Mouse (Mus musculus): ENCODE results near the gene Mepce.

Mepce gene

DNA sequence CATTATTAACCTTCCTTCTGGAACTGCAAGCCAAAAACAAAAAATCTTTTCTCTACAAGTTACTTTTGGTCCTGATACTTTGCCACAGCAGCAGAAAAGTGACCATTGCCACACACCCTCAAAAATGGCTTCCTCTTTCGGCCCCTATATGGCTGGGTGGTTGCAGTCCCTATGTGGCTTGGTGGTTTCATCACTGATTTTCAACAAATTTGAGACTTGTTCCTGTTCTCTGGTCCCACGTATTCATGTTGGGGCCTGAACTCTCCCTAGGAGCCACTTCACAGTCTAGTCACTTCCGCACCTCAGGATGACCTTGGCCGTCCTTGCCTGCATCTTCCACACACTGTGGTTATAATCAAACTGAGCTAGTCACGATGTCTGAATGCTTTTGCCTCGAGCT, 41.2 kb upstream of the Mepce start:
- Histone ChIP-seq H3K36me3 (ENCODE audit: insufficient read depth, low read length) (no peaks in the 10 kb centered on the region), H3K4me3 (replicated peaks; ENCODE audit: low read length) (no peak overlapping the region), H3K9me3 (ENCODE audit: low read length) (peaks cover 10% of the 10 kb centered on the region), H3K27me3 (ENCODE audit: insufficient read depth, low read length) (no peaks in the 10 kb centered on the region), H3K4me1 (replicated peaks; ENCODE audit: low read depth, low read length) (no peaks in the 10 kb centered on the region)
- TF ChIP-seq POU5F1 (IDR thresholded peaks at IDR 0.05; ENCODE audit: borderline replicate concordance, low read length): no peak
- TF ChIP-seq NANOG (IDR thresholded peaks at IDR 0.05; ENCODE audit: borderline replicate concordance, low read length): no peak
- no peak for TF ChIP-seq CTCF (conservative IDR thresholded peaks at IDR 0.05; ENCODE audit: low read length)

GRCm38 (mm10) chr5:137826421-137826820, 39.0 kb upstream of the Mepce start:
- Histone ChIP-seq H3K4me1 (replicated peaks; ENCODE audit: low read depth, low read length) (no peaks in the 10 kb centered on the region), H3K36me3 (ENCODE audit: insufficient read depth, low read length) (peaks cover 6% of the 10 kb centered on the region; the same call in 1 of the 2 replicates), H3K9me3 (ENCODE audit: low read length) (peaks cover 23% of the 10 kb centered on the region), H3K27me3 (ENCODE audit: insufficient read depth, low read length) (no peaks in the 10 kb centered on the region), H3K4me3 (replicated peaks; ENCODE audit: low read length) (no peak overlapping the region)
- TF ChIP-seq POU5F1 (IDR thresholded peaks at IDR 0.05; ENCODE audit: borderline replicate concordance, low read length) (no peak), NANOG (IDR thresholded peaks at IDR 0.05; ENCODE audit: borderline replicate concordance, low read length) (no peak), CTCF (conservative IDR thresholded peaks at IDR 0.05; ENCODE audit: low read length) (no peak)

DNA sequence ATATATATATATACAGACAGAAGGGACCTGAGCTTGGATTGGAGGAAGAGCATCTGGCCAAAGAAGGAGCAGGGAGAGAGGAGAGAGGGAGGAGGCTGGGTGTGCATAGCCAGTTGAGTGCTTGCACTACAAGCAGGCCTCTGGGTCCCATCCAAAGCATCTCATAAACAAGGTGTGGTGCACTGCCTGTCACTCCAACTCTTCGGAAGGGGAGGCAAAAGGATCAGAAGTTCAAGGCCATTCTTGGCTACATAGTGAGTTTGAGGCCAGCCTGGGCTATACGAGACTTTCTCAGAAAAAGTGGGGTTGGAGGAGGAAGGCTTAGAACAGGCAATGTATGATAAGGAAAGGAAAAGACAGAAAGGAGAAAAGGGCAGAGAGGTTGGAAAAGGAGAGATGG, 38.5 kb upstream of the Mepce start:
- no peaks in the 10 kb centered on the region for H3K4me1 ChIP-seq (replicated peaks; ENCODE audit: low read depth, low read length)
- no peak for TF ChIP-seq POU5F1 (IDR thresholded peaks at IDR 0.05; ENCODE audit: borderline replicate concordance, low read length)
- no peak for TF ChIP-seq NANOG (IDR thresholded peaks at IDR 0.05; ENCODE audit: borderline replicate concordance, low read length)
- no peak for TF ChIP-seq CTCF (conservative IDR thresholded peaks at IDR 0.05; ENCODE audit: low read length)

GRCm38 (mm10) chr5:137825030-137825429, 37.6 kb upstream of the Mepce start:
- Histone ChIP-seq H3K27me3 (ENCODE audit: insufficient read depth, low read length) (no peaks in the 10 kb centered on the region), H3K9me3 (ENCODE audit: low read length) (peaks cover 36% of the 10 kb centered on the region), H3K36me3 (ENCODE audit: insufficient read depth, low read length) (peaks cover 9% of the 10 kb centered on the region; the same call in 1 of the 2 replicates), H3K4me1 (replicated peaks; ENCODE audit: low read depth, low read length) (no peaks in the 10 kb centered on the region), H3K4me3 (replicated peaks; ENCODE audit: low read length) (no peak overlapping the region)
- TF ChIP-seq NANOG (IDR thresholded peaks at IDR 0.05; ENCODE audit: borderline replicate concordance, low read length) (no peak), CTCF (conservative IDR thresholded peaks at IDR 0.05; ENCODE audit: low read length) (no peak)

More for the DNA sequence above, 38.5 kb upstream of the Mepce start:
- Histone ChIP-seq H3K27me3 (ENCODE audit: insufficient read depth, low read length) (no peaks in the 10 kb centered on the region), H3K4me3 (replicated peaks; ENCODE audit: low read length) (no peak overlapping the region), H3K36me3 (ENCODE audit: insufficient read depth, low read length) (peaks cover 6% of the 10 kb centered on the region; the same call in 1 of the 2 replicates), H3K9me3 (ENCODE audit: low read length) (peaks cover 27% of the 10 kb centered on the region)

DNA sequence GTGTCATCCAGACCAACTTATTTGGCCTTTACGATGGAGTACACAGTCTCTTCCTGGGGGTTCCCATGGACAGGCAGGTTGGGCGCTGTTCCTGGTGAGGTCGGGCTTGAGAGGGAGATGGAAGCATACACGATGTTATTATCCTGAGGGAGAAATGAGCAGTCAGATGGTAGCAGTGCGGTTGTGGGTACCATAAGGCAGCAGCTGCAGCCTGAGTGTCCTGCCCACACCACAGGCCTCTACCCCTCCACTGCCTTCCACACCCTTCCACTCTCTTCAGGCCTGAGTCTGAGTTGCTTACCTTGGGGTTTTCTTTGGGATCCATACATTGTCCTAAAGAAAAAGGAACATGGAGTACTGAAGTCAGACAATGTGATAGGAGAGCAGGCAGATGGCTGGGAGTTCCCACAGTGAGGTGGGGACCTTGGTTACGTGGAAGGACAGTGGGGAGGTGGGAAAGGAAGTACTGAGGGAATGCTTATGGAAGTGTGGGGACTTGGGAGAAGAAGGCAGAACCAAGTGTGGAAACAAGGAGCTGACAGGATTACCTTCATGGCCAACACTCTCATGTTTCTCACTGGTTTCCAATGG, 36.1 kb upstream of the Mepce start:
- TF ChIP-seq POU5F1 (IDR thresholded peaks at IDR 0.05; ENCODE audit: borderline replicate concordance, low read length): no peak
- TF ChIP-seq CTCF (conservative IDR thresholded peaks at IDR 0.05; ENCODE audit: low read length): no peak
- no peak for TF ChIP-seq NANOG (IDR thresholded peaks at IDR 0.05; ENCODE audit: borderline replicate concordance, low read length)
- H3K4me3 ChIP-seq (replicated peaks; ENCODE audit: low read length): no peak overlapping the region
- no peaks in the 10 kb centered on the region for H3K4me1 ChIP-seq (replicated peaks; ENCODE audit: low read depth, low read length)
- peaks cover 51% of the 10 kb centered on the region for H3K9me3 ChIP-seq (ENCODE audit: low read length)
- peaks cover 19% of the 10 kb centered on the region for H3K36me3 ChIP-seq (ENCODE audit: insufficient read depth, low read length)
- no peaks in the 10 kb centered on the region for H3K27me3 ChIP-seq (ENCODE audit: insufficient read depth, low read length)

DNA sequence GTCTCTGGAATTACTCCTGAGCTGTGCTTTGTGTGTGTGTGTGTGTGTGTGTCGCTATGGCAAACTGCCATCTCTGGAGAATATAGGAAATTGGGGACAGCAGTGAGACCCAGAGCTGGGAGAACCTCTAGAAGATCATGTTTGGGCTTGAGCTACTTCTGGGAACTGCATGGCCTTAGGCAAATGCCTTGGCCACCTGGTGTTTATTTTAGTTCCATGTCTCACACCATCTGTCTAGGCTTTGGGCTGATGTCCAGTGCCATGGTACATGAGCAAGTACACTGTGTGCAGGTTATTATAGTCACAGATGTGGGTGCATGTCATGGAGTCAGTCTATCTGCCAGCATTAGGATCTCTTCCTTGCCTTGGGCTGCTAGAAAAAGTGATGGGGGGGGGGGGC, 35.1 kb upstream of the Mepce start:
- Histone ChIP-seq H3K27me3 (ENCODE audit: insufficient read depth, low read length) (no peaks in the 10 kb centered on the region), H3K9me3 (ENCODE audit: low read length) (peaks cover 61% of the 10 kb centered on the region), H3K4me3 (replicated peaks; ENCODE audit: low read length) (no peak overlapping the region), H3K36me3 (ENCODE audit: insufficient read depth, low read length) (peaks cover 21% of the 10 kb centered on the region), H3K4me1 (replicated peaks; ENCODE audit: low read depth, low read length) (no peaks in the 10 kb centered on the region)
- TF ChIP-seq POU5F1 (IDR thresholded peaks at IDR 0.05; ENCODE audit: borderline replicate concordance, low read length) (no peak), CTCF (conservative IDR thresholded peaks at IDR 0.05; ENCODE audit: low read length) (no peak), NANOG (IDR thresholded peaks at IDR 0.05; ENCODE audit: borderline replicate concordance, low read length) (no peak)

DNA sequence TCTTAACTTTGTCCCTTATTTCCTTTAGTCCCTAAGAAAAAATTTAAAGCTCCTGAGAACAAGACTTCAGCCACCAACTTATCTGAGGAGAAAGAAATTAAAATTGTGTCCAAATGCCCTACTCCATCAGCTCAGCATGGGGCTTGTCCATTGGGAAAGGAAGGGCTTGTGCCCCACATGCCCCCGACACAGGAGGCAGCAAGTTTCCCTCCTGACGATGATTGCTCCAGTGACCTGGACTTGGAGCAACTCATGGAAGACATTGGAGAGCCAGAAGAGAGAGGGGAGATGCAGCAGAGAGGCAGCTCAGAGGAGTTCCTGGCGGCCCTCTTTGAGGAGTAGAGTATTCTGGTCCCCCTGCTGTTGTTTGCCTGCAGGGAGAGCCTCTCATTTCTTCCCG, 34.7 kb upstream of the Mepce start:
- Histone ChIP-seq H3K27me3 (ENCODE audit: insufficient read depth, low read length) (no peaks in the 10 kb centered on the region), H3K9me3 (ENCODE audit: low read length) (peaks cover 65% of the 10 kb centered on the region), H3K36me3 (ENCODE audit: insufficient read depth, low read length) (peaks cover 25% of the 10 kb centered on the region), H3K4me1 (replicated peaks; ENCODE audit: low read depth, low read length) (no peaks in the 10 kb centered on the region), H3K4me3 (replicated peaks; ENCODE audit: low read length) (no peak overlapping the region)
- TF ChIP-seq CTCF (conservative IDR thresholded peaks at IDR 0.05; ENCODE audit: low read length): no peak
- TF ChIP-seq POU5F1 (IDR thresholded peaks at IDR 0.05; ENCODE audit: borderline replicate concordance, low read length): no peak
- no peak for TF ChIP-seq NANOG (IDR thresholded peaks at IDR 0.05; ENCODE audit: borderline replicate concordance, low read length)

DNA sequence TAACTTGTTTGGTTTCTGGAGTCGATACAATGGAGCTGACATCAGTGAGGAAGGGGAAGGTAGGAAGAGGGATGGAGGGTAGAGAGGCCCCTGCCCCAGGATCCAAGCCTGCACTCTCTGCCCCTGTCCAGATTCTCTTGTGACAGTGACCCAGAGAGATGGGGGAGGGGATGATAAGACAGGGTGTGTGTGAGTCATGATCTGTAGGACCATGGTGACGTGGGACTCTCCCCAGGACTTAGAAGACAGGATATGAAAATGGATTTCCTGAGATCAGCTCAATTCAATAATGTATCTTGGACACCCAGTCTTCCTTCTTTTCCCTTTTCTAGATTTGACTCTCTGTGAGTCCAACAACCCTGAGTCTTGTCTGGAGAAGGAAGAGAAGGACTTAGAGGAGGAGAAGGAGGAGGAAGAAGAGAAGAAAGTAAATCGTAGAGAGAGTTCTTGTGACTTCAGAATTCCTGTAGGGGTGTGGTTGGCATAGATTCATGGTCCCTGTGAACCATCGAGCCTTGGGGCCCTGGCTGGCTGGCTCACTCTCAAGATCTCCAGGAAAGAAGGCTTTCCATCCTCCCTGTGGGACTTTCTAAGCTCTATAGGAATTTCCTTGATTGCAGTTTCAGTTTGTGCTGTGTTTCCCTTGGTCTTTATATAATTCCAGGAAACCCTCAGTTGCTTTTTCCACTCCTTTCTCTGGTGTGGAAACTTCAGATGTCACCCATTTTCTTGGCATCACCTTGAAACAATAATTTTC, 30.2 kb upstream of the Mepce start:
- Histone ChIP-seq H3K4me3 (replicated peaks; ENCODE audit: low read length) (no peak overlapping the region), H3K9me3 (ENCODE audit: low read length) (peaks cover 76% of the 10 kb centered on the region), H3K36me3 (ENCODE audit: insufficient read depth, low read length) (peaks cover 35% of the 10 kb centered on the region), H3K4me1 (replicated peaks; ENCODE audit: low read depth, low read length) (no peaks in the 10 kb centered on the region), H3K27me3 (ENCODE audit: insufficient read depth, low read length) (no peaks in the 10 kb centered on the region)
- TF ChIP-seq NANOG (IDR thresholded peaks at IDR 0.05; ENCODE audit: borderline replicate concordance, low read length) (no peak), POU5F1 (IDR thresholded peaks at IDR 0.05; ENCODE audit: borderline replicate concordance, low read length) (no peak), CTCF (conservative IDR thresholded peaks at IDR 0.05; ENCODE audit: low read length) (no peak)
